Mouse (Mus musculus): Measurements from ENCODE around the gene Trak2. TPM values are rescaled to one million over a fixed set of nuclear protein-coding genes. Genes with fewer than 3 reads are reported as not detected.
"Not testable (repeated sequence)": the region's sequence is repeated elsewhere in the genome, so short reads cannot be mapped to it uniquely, and the experiment has no call there.

Gene Trak2
- polyA plus RNA-seq, 1 experiment: 153 TPM

DNA sequence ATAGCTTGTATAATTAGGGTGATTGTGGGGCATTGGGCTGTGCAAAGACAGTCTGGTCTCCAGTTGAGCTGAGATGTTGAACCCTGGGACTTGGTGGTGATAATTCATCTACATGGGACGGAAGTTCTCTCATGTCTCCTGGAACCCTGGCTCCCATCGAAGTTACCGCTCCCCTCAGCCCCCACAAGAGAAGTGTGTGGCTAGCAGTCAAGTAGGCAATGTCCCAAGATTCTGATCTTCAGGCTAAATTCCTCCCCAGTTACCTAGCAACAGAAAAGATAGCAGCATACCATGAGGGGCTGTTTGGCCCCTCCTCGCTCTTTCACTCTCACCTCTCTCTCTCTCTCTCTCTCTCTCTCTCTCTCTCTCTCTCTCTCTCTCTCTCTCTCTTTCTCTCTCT is 114.1 kb downstream of the Trak2 start:
- H3K4me3 ChIP-seq (ENCODE audit: insufficient read depth, low read depth, low read length); H3K4me1 ChIP-seq (ENCODE audit: control insufficient read depth, insufficient read depth, low read length); H3K27ac ChIP-seq (ENCODE audit: insufficient read depth, low read depth, low read length): not testable (repeated sequence)
- WGBS: 80% methylated on average over 4 of the region's 4 CpGs

DNA sequence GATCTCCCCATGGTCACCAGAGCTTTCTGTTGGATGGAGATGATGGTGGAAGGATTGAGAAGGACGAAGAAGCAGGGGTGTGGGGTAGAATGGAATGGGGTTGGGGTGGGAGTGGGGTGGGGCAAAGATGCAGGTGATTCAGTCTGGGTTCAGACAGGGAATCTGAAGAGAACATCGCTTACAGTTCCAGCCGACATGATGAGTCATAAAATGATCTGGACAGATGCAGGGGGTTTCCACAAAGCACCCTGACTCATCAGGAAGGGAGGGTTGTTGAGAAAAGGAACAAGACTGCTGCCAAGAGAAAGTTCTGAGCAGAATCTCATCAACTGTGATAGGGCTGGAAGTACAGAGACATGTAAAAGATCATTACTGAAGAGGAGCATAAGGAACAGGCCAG is 116.4 kb downstream of the Trak2 start:
- H3K27ac ChIP-seq (ENCODE audit: insufficient read depth, low read depth, low read length); H3K4me3 ChIP-seq (ENCODE audit: insufficient read depth, low read depth, low read length); H3K4me1 ChIP-seq (ENCODE audit: control insufficient read depth, insufficient read depth, low read length): not testable (repeated sequence)
- 44% methylated on average over 3 of the region's 3 CpGs for WGBS

Other genes starting within 250 kb of the Trak2 start
- gene Casp8, start 178.1 kb downstream of the Trak2 start, polyA plus RNA-seq (2012; ENCODE audit: insufficient read depth, insufficient read length, low replicate concordance, missing spikeins): not detected in 2 replicates
- gene Stradb, start 92 bp upstream of the Trak2 start, polyA plus RNA-seq (2012; ENCODE audit: insufficient read depth, insufficient read length, low replicate concordance, missing spikeins): not detected in 2 replicates
- gene C2cd6, start 121.5 kb upstream of the Trak2 start, polyA plus RNA-seq (2012; ENCODE audit: insufficient read depth, insufficient read length, low replicate concordance, missing spikeins): not detected in 2 replicates
- not detected in 2 replicates for gene Tmem237, start 147.0 kb upstream of the Trak2 start, polyA plus RNA-seq (2012; ENCODE audit: insufficient read depth, insufficient read length, low replicate concordance, missing spikeins)
- not detected in 2 replicates for gene Mpp4, start 190.0 kb upstream of the Trak2 start, polyA plus RNA-seq (2012; ENCODE audit: insufficient read depth, insufficient read length, low replicate concordance, missing spikeins)